Mouse (Mus musculus): ENCODE measurements around the gene Npm3. TPM values are rescaled to one million over a fixed set of nuclear protein-coding genes. Genes with fewer than 3 reads are reported as not detected.

Gene Npm3
- total RNA-seq, 2 experiments from 2014 or later, result 10.1 to 12.5 TPM

DNA sequence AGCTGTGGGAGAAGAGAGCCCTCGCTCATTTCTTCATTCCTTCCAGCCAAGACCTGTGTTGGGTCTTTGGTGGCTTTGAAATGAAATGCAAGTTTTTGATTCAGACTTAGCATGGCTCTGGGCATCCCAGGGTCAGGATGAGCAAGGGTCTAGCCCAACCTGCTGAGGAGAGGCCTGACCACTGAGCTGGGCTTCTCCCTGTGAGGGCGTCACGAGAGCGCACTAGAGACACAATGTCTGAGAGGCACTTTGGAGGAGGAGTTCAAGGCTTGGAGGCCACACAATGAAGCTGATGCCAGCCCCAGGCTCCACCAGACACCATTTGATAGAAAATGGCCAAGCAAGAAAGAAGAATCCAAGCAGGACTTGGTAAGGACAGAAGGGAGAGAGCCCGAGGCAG, 15.2 kb downstream of the Npm3 start:
- no peak for DNase-seq

GRCm38 (mm10) chr19:45733564-45733963, 15.8 kb downstream of the Npm3 start:
- no peak for DNase-seq

DNA sequence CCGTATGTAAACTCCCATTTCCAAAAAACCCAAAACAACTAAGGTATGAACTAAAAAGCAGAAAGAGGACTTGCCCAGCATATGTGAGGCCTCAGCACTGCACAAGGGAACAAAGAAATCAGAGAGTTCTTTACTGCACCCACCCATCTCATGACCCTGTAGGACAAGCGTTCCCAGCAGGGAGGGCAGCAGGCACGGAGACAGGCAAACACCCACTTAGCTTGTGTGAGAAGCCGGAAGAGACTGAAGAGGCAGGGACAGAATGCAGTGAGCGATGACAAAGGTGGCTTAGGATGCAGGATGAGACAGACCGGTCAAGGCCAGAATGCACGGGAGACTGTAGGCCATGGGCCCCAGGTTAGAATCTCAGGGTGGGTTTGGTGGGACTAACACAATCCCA, 17.7 kb downstream of the Npm3 start:
- DNase-seq, result no peak

GRCm38 (mm10) chr19:45730042-45730441, 19.3 kb downstream of the Npm3 start:
- no peak for DNase-seq

DNA sequence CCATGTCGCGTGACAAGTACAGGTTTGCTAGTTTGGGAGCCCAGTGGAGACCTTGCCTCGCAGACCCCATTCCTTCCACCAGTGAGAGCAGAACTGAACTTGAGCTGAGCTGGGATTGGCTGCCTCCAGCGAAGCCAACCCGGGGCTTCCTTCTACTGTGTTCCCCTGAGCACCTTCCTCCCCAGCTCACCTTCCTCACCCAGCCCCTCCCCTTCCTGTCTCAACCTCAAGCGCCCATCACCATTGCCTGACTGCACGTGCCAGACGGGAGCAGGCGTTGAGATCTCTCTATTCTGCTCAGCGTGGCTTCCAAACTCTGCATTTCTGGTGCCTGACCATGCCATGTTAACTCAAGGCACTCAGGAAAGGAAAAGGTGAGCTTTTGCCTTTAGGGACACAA, 22.2 kb downstream of the Npm3 start:
- DNase-seq, result no peak

- DNase-seq, result no peak
Observed at GRCm38 (mm10) chr19:45725677-45726277, 23.6 kb downstream of the Npm3 start.

- no peak for DNase-seq
Observed at GRCm38 (mm10) chr19:45722188-45722587, 27.2 kb downstream of the Npm3 start.

- DNase-seq, result no peak
Observed at GRCm38 (mm10) chr19:45718286-45718685, 31.1 kb downstream of the Npm3 start.

- DNase-seq, result no peak
Observed at GRCm38 (mm10) chr19:45717493-45718220, 31.7 kb downstream of the Npm3 start.

DNA sequence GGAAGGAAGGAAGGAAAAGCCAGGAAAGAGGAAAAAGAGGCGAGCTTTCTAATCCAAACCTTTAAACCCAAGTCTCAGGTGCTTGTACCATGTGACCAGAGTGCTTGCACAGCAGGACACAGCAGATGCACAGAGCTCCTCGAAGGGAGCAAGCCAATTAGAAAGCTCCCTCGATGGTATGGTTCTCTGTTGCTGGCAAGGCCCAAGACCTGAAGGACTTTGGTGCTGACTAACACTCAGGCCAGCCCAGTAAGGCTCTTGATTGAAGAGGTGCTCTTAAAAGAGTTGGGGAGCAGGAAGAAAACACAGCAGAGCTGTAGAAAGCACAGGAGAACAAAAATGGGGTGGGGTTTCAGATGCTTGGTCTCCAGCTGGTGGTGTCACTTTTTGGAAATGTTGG, 40.7 kb downstream of the Npm3 start:
- no peak for DNase-seq

Other genes with a start within 250 kb of the Npm3 start
- 10 to 100 TPM; 12.5 to 13.2 TPM for gene Poll, start 189.1 kb downstream of the Npm3 start, total RNA-seq (2021)
- gene Gm17018, start 189.0 kb downstream of the Npm3 start, total RNA-seq (2021), result 10 to 100 TPM; 16.3 to 16.5 TPM
- gene Fbxw4, start 89.3 kb downstream of the Npm3 start, total RNA-seq (2021), result 10 to 100 TPM; 20.4 to 23.7 TPM
- gene Fgf8, start 6.7 kb downstream of the Npm3 start, total RNA-seq (2021), result not detected
- 10 to 100 TPM; 28.2 to 29.1 TPM for gene Mgea5, start 34.2 kb upstream of the Npm3 start, total RNA-seq (2021)
- gene Kcnip2, start 66.5 kb upstream of the Npm3 start, total RNA-seq (2021), result under 1 TPM in 1 of 2 experiments, not detected in 1; 0.29 TPM
- 10 to 100 TPM; 10.2 TPM for gene Armh3, start 248.9 kb upstream of the Npm3 start, total RNA-seq (2021)

Measured in gastrocnemius, postnatal 25 days (tissue).